Mouse (Mus musculus): Measurements from ENCODE around the gene Stambp. TPM values are rescaled to one million over a fixed set of nuclear protein-coding genes. Genes with fewer than 3 reads are reported as not detected.

Gene Stambp
- polyA plus RNA-seq, 1 experiment from 2014 or later: 28.3 TPM

GRCm38 (mm10) chr6:83503361-83503760, 69.2 kb downstream of the Stambp start:
- 0 out of 2 replicates have a peak, but pooled peaks cover 7% of the 10 kb centered on the region for H3K4me1 ChIP-seq (ENCODE audit: control insufficient read depth, insufficient read depth, low read length)
- no peaks in the 10 kb centered on the region; the same call in 1 of the 2 replicates for H3K9me3 ChIP-seq (ENCODE audit: control insufficient read depth, low read depth, low read length)
- H3K27ac ChIP-seq (ENCODE audit: low read length): no peak overlapping the region
- no peak overlapping the region for H3K4me3 ChIP-seq (ENCODE audit: low read depth, low read length)
- no peaks in the 10 kb centered on the region for H3K27me3 ChIP-seq (ENCODE audit: control insufficient read depth, insufficient read depth, low read length)
- H3K36me3 ChIP-seq (ENCODE audit: control insufficient read depth, insufficient read depth, low read length): peaks cover 6% of the 10 kb centered on the region; the same call in 1 of the 2 replicates
- H3K4me2 ChIP-seq (replicated peaks; ENCODE audit: low read depth, low read length): no peak overlapping the region
- WGBS: 71% methylated on average over 3 of the region's 3 CpGs
- H3K9ac ChIP-seq (replicated peaks; ENCODE audit: low read depth, low read length): no peak overlapping the region
- ATAC-seq (ENCODE audit: insufficient number of reproducible peaks, insufficient read depth, low FRiP score, low read depth): no peak

DNA sequence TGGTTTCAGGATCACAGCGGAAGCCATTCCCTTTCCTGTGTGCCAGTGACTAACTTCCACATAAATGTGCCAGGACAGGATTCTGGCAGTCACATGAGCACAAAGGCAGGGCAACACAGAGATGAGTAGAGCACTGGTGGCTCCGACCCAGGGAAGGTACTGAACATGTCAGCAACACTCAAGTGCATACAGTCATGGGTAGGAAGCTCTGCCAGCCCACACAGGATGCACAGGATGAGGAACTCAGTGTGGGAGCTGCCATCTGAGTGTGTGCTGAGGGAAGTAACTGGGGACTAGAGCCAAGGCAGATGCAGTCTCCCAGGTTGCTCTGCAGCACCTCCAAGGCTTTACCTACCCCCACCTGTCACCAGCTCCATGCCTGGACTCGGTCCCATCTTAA, 69.9 kb downstream of the Stambp start:
- Histone ChIP-seq H3K4me3 (ENCODE audit: low read depth, low read length) (no peak overlapping the region), H3K4me1 (ENCODE audit: control insufficient read depth, insufficient read depth, low read length) (0 out of 2 replicates have a peak, but pooled peaks cover 7% of the 10 kb centered on the region), H3K27me3 (ENCODE audit: control insufficient read depth, insufficient read depth, low read length) (no peaks in the 10 kb centered on the region), H3K9ac (replicated peaks; ENCODE audit: low read depth, low read length) (no peak overlapping the region), H3K27ac (ENCODE audit: low read length) (no peak overlapping the region), H3K4me2 (replicated peaks; ENCODE audit: low read depth, low read length) (no peak overlapping the region), H3K36me3 (ENCODE audit: control insufficient read depth, insufficient read depth, low read length) (peaks cover 6% of the 10 kb centered on the region; the same call in 1 of the 2 replicates), H3K9me3 (ENCODE audit: control insufficient read depth, low read depth, low read length) (no peaks in the 10 kb centered on the region; the same call in 1 of the 2 replicates)
- 92% methylated on average over 3 of the region's 3 CpGs for WGBS
- no peak for ATAC-seq (ENCODE audit: insufficient number of reproducible peaks, insufficient read depth, low FRiP score, low read depth)

DNA sequence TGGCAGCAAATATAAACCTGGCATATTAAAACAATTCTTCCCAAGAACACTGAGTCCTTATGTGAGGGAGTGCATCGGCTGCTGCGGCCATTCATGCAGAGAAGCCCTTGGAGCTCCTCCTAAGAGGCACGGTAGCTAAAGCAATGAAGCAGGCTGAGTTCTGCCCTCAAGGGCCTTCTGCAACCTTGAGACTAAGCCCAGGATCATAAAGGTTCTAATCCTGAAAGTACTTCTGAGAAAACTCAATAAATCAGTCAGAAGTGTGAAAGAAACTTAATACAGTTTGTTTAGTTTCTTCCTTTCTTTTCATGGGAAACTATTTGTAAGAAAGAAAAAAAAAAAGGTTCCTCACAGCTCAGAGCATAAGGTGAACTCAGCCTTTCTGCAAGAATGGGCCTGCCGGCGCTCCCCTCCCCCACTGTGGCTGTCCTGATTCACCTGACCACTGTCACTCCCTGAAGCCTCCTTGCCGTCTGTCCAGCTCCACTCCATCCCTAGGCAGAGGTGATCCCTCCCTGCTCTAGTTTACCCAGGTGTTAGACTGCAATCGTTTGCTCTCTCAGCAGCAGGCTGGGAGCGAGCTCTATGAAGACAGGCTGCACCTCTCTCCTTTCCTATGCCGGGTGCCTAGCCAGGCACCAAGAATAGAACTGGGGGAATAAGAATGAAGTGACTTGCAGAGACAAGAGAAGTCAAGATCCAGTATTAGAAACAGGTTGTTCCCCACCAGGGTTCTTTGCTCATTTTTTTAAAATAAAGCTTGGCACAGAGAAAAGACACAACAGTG, 70.8 kb downstream of the Stambp start:
- H3K4me3 ChIP-seq (ENCODE audit: low read depth, low read length): no peak overlapping the region
- WGBS: 58% methylated on average over 9 of the region's 9 CpGs
- H3K36me3 ChIP-seq (ENCODE audit: control insufficient read depth, insufficient read depth, low read length): peaks cover 9% of the 10 kb centered on the region; the same call in 1 of the 2 replicates
- H3K4me1 ChIP-seq (ENCODE audit: control insufficient read depth, insufficient read depth, low read length): 0 out of 2 replicates have a peak, but pooled peaks cover 7% of the 10 kb centered on the region
- H3K9ac ChIP-seq (replicated peaks; ENCODE audit: low read depth, low read length): no peak overlapping the region
- H3K9me3 ChIP-seq (ENCODE audit: control insufficient read depth, low read depth, low read length): no peaks in the 10 kb centered on the region; the same call in 1 of the 2 replicates
- H3K4me2 ChIP-seq (replicated peaks; ENCODE audit: low read depth, low read length): no peak overlapping the region
- no peaks in the 10 kb centered on the region for H3K27me3 ChIP-seq (ENCODE audit: control insufficient read depth, insufficient read depth, low read length)
- no peak overlapping the region for H3K27ac ChIP-seq (ENCODE audit: low read length)
- no peak for ATAC-seq (ENCODE audit: insufficient number of reproducible peaks, insufficient read depth, low FRiP score, low read depth)

DNA sequence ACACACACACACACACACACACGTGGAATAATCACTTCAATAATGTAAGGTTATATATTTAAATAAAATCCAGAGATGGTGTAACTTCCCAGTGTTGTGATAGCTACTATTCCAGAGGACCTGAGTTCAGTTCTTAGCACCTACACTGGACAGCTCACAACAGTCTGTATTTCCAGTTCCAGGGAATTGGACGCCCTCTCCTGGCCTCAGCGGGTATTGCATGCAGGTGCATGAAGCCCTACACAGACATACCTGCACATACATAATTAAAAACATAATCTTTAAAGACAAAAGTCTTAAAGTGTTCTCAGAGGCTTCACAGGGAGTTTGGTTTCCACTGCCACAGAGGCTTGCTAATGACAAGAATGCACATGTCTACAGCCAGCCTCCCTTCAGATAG, 72.1 kb downstream of the Stambp start:
- Histone ChIP-seq H3K4me3 (ENCODE audit: low read depth, low read length) (no peak overlapping the region), H3K4me2 (replicated peaks; ENCODE audit: low read depth, low read length) (no peak overlapping the region), H3K27me3 (ENCODE audit: control insufficient read depth, insufficient read depth, low read length) (no peaks in the 10 kb centered on the region), H3K27ac (ENCODE audit: low read length) (no peak overlapping the region), H3K9me3 (ENCODE audit: control insufficient read depth, low read depth, low read length) (no peaks in the 10 kb centered on the region; the same call in 1 of the 2 replicates), H3K9ac (replicated peaks; ENCODE audit: low read depth, low read length) (no peak overlapping the region), H3K4me1 (ENCODE audit: control insufficient read depth, insufficient read depth, low read length) (0 out of 2 replicates have a peak, but pooled peaks cover 2% of the 10 kb centered on the region), H3K36me3 (ENCODE audit: control insufficient read depth, insufficient read depth, low read length) (peaks cover 9% of the 10 kb centered on the region; the same call in 1 of the 2 replicates)
- 63% methylated on average over 3 of the region's 3 CpGs for WGBS
- ATAC-seq (ENCODE audit: insufficient number of reproducible peaks, insufficient read depth, low FRiP score, low read depth): no peak

DNA sequence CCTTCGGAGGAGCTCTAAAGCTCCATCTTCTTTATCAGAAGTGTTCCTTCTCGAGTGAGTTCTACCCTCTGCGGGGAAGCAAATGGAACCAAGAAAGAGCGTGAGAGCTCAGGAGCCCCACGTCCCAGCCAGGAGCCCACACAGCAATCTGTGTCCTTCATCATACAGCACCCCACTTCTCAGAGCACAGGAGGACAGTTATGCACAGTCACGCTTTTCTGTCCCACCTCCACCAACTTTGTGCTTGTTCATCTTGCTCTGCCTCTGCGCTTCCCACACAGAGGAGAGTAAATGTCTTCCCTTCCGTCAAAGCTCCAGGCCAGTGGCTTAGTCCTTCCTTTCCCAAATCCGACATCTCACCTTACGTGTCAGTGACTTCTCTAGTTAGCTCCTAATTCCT, 73.5 kb downstream of the Stambp start:
- ATAC-seq (ENCODE audit: insufficient number of reproducible peaks, insufficient read depth, low FRiP score, low read depth): no peak
- WGBS: 92% methylated on average over 10 of the region's 10 CpGs

DNA sequence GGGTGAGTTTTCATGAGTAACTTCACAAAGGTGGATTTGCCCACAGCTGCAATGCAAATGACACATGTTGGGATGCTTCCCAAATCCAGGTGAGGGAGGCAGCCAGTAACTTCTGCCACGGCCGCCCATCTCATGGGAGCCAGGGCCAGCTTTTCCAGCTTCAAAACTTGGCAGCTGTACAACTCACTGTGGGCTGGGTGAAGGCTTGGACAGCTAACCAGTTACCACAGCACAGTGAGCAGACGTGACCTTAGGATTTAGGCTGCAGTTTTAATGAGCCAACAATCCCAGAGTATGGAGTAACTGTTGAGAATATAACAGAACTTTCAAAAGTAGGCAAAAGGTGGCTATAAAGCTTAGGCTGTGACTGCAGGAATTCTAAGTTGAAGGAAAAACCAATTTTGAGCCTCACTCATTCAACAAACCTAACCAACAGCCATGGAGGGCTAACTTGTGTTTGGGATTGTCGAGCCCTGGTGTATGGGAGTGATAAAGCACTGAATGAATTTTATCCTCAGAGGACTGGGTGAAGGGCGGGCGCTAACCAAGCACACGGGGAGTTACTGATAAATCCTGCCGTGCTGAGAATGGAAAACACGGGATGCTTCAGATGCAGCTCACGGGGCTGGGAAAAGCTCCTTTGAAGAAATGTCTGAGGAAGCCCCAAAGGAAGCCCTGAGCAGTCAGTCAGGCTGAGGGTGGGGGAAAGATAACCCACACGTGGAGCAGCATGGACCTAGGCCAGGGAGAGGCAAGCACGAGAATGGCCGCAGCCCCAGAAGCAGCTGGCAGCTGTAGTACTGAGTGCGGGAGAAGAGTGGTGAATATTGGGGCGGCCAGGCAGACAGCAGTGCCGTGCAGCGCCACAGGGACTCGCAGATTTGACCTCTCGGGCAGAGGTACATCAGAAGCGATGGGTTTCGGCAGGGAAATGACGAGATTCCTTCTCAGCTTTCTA, 75.5 kb downstream of the Stambp start:
- ATAC-seq (ENCODE audit: insufficient number of reproducible peaks, insufficient read depth, low FRiP score, low read depth): no peak
- H3K27ac ChIP-seq (ENCODE audit: low read length): no peak overlapping the region
- 85% methylated on average over 22 of the region's 22 CpGs for WGBS

More for the DNA sequence above, 73.5 kb downstream of the Stambp start:
- Histone ChIP-seq H3K4me3 (ENCODE audit: low read depth, low read length) (no peak overlapping the region), H3K9me3 (ENCODE audit: control insufficient read depth, low read depth, low read length) (no peaks in the 10 kb centered on the region; the same call in 1 of the 2 replicates), H3K4me1 (ENCODE audit: control insufficient read depth, insufficient read depth, low read length) (no peaks in the 10 kb centered on the region), H3K9ac (replicated peaks; ENCODE audit: low read depth, low read length) (no peak overlapping the region), H3K27me3 (ENCODE audit: control insufficient read depth, insufficient read depth, low read length) (no peaks in the 10 kb centered on the region), H3K4me2 (replicated peaks; ENCODE audit: low read depth, low read length) (no peak overlapping the region), H3K36me3 (ENCODE audit: control insufficient read depth, insufficient read depth, low read length) (peaks cover 11% of the 10 kb centered on the region), H3K27ac (ENCODE audit: low read length) (no peak overlapping the region)

GRCm38 (mm10) chr6:83496009-83496752, 76.3 kb downstream of the Stambp start:
- WGBS: 87% methylated on average over 9 of the region's 9 CpGs
- H3K9me3 ChIP-seq (ENCODE audit: control insufficient read depth, low read depth, low read length): no peaks in the 10 kb centered on the region; the same call in 1 of the 2 replicates
- ATAC-seq (ENCODE audit: insufficient number of reproducible peaks, insufficient read depth, low FRiP score, low read depth): no peak
- peaks cover 12% of the 10 kb centered on the region for H3K36me3 ChIP-seq (ENCODE audit: control insufficient read depth, insufficient read depth, low read length)
- no peak overlapping the region for H3K4me3 ChIP-seq (ENCODE audit: low read depth, low read length)
- H3K4me1 ChIP-seq (ENCODE audit: control insufficient read depth, insufficient read depth, low read length): no peaks in the 10 kb centered on the region
- H3K4me2 ChIP-seq (replicated peaks; ENCODE audit: low read depth, low read length): no peak overlapping the region
- no peaks in the 10 kb centered on the region for H3K27me3 ChIP-seq (ENCODE audit: control insufficient read depth, insufficient read depth, low read length)
- H3K9ac ChIP-seq (replicated peaks; ENCODE audit: low read depth, low read length): no peak overlapping the region
- no peak overlapping the region for H3K27ac ChIP-seq (ENCODE audit: low read length)

More for the DNA sequence above, 75.5 kb downstream of the Stambp start:
- no peak overlapping the region for H3K4me3 ChIP-seq (ENCODE audit: low read depth, low read length)
- no peaks in the 10 kb centered on the region; the same call in 1 of the 2 replicates for H3K9me3 ChIP-seq (ENCODE audit: control insufficient read depth, low read depth, low read length)
- H3K9ac ChIP-seq (replicated peaks; ENCODE audit: low read depth, low read length): no peak overlapping the region
- no peaks in the 10 kb centered on the region for H3K4me1 ChIP-seq (ENCODE audit: control insufficient read depth, insufficient read depth, low read length)
- no peaks in the 10 kb centered on the region for H3K27me3 ChIP-seq (ENCODE audit: control insufficient read depth, insufficient read depth, low read length)
- H3K36me3 ChIP-seq (ENCODE audit: control insufficient read depth, insufficient read depth, low read length): peaks cover 12% of the 10 kb centered on the region
- no peak overlapping the region for H3K4me2 ChIP-seq (replicated peaks; ENCODE audit: low read depth, low read length)
